Mouse (Mus musculus) heart, embryonic 13.5 days (tissue): ENCODE data around the gene Omp. TPM values are rescaled to one million over a fixed set of nuclear protein-coding genes. Genes with fewer than 3 reads are reported as not detected.

ENCODE experiments used
- ATAC-seq: fragments of 200-750 bp; cut with Nextera tagmentation; 2 replicates; pipeline ENCODE4 v1.8.0; 2017; ENCODE audit warnings: moderate TSS enrichment; ENCODE audit not compliant: insufficient number of reproducible peaks, low FRiP score, low TSS enrichment; ENCODE audit errors: extremely low read depth
- H3K27ac ChIP-seq: fragments of 300-500 bp; sonication (generic); replicated peaks from 2 replicates; pipeline ENCODE4 v1.5.1; 2015; ENCODE audit warnings: moderate library complexity, mild to moderate bottlenecking, inconsistent platforms
- H3K27me3 ChIP-seq: fragments of 300-500 bp; sonication (generic); replicated peaks from 2 replicates; pipeline ENCODE4 v1.6.1; 2015; ENCODE audit warnings: mild to moderate bottlenecking, inconsistent platforms
- H3K36me3 ChIP-seq: fragments of 300-500 bp; sonication (generic); 2 replicates; pipeline ENCODE4 v1.6.1; 2015; ENCODE audit warnings: mild to moderate bottlenecking, inconsistent platforms
- H3K4me1 ChIP-seq: fragments of 300-500 bp; sonication (generic); 2 replicates; pipeline ENCODE4 v1.6.1; 2015; ENCODE audit warnings: inconsistent platforms
- H3K4me2 ChIP-seq: fragments of 300-500 bp; sonication (generic); 2 replicates; pipeline ENCODE4 v1.6.1; 2015; ENCODE audit warnings: inconsistent platforms, mild to moderate bottlenecking, moderate library complexity
- H3K4me3 ChIP-seq: fragments of 300-500 bp; sonication (generic); 2 replicates; pipeline ENCODE4 v1.5.1; 2015; ENCODE audit warnings: moderate library complexity, mild to moderate bottlenecking, inconsistent platforms
- H3K9ac ChIP-seq: fragments of 300-500 bp; sonication (generic); 2 replicates; pipeline ENCODE4 v1.6.1; 2015; ENCODE audit warnings: inconsistent platforms, mild to moderate bottlenecking, moderate library complexity
- H3K9me3 ChIP-seq: fragments of 300-500 bp; sonication (generic); 2 replicates; pipeline ENCODE4 v1.6.1; 2016; ENCODE audit warnings: inconsistent platforms
- WGBS: fragments of 180-500 bp; shearing (Covaris S2); methylation state at CpG from one replicate; pipeline ENCODE4 v1.1.7; 2015; ENCODE audit warnings: mixed read lengths; 5-methylcytosine and 5-hydroxymethylcytosine counted together
- polyA plus RNA-seq: library from polyadenylated mRNA; unstranded; fragments of >200 nt; fragmentation: Nextera tagmentation; extraction: Ambion mirVana; gene quantifications from 2 replicates; pipeline ENCODE4 v1.2.1, GENCODE M21; 2015

Omp gene
- polyA plus RNA-seq, 1 experiment from 2014 or later, result 0.11 TPM

- no peak for ATAC-seq
- Histone ChIP-seq H3K4me1 (peaks cover 32% of the 10 kb centered on the region), H3K36me3 (no peaks in the 10 kb centered on the region), H3K4me3 (no peak overlapping the region), H3K27ac (no peak overlapping the region), H3K9ac (no peak overlapping the region), H3K9me3 (no peaks in the 10 kb centered on the region), H3K4me2 (no peak overlapping the region), H3K27me3 (no peaks in the 10 kb centered on the region)
- 66% methylated on average over 2 of the region's 2 CpGs for WGBS
These were observed 7.3 kb downstream of the Omp start for GRCm38 (mm10) chr7:98137995-98138394.

- Histone ChIP-seq H3K9ac (no peak overlapping the region), H3K9me3 (no peaks in the 10 kb centered on the region), H3K4me1 (peaks cover 32% of the 10 kb centered on the region), H3K36me3 (no peaks in the 10 kb centered on the region), H3K27me3 (no peaks in the 10 kb centered on the region), H3K4me3 (no peak overlapping the region), H3K27ac (no peak overlapping the region), H3K4me2 (no peak overlapping the region)
- 55% methylated on average over 3 of the region's 3 CpGs for WGBS
- ATAC-seq, result no peak
These were observed 7.7 kb downstream of the Omp start for GRCm38 (mm10) chr7:98137583-98137982.

- no peak overlapping the region for H3K9ac ChIP-seq
- H3K4me2 ChIP-seq, result no peak overlapping the region
- H3K27ac ChIP-seq, result no peak overlapping the region
- 0 out of 2 replicates have a peak, but pooled peaks cover 5% of the 10 kb centered on the region for H3K36me3 ChIP-seq
- H3K9me3 ChIP-seq, result no peaks in the 10 kb centered on the region
- no peak for ATAC-seq
- WGBS, result 94% methylated on average over 8 of the region's 8 CpGs
- H3K4me1 ChIP-seq, result no peaks in the 10 kb centered on the region
- no peak overlapping the region for H3K4me3 ChIP-seq
- no peaks in the 10 kb centered on the region for H3K27me3 ChIP-seq
These were observed 13.6 kb downstream of the Omp start for GRCm38 (mm10) chr7:98131751-98132150.

GRCm38 (mm10) chr7:98125473-98125872 lies 19.8 kb downstream of the Omp start:
- Histone ChIP-seq H3K4me3 (no peak overlapping the region), H3K4me1 (peaks cover 1% of the 10 kb centered on the region; the same call in 1 of the 2 replicates), H3K36me3 (peaks cover 14% of the 10 kb centered on the region; the same call in 1 of the 2 replicates), H3K9ac (no peak overlapping the region), H3K9me3 (no peaks in the 10 kb centered on the region), H3K4me2 (no peak overlapping the region), H3K27me3 (peaks cover 12% of the 10 kb centered on the region; the same call in 1 of the 2 replicates), H3K27ac (no peak overlapping the region)
- 30% methylated on average over 5 of the region's 5 CpGs for WGBS
- no peak for ATAC-seq

- H3K36me3 ChIP-seq, result peaks cover 14% of the 10 kb centered on the region; the same call in 1 of the 2 replicates
- WGBS, result 33% methylated on average over 5 of the region's 5 CpGs
- H3K27ac ChIP-seq, result no peak overlapping the region
- peaks cover 4% of the 10 kb centered on the region; the same call in 1 of the 2 replicates for H3K4me1 ChIP-seq
- H3K4me3 ChIP-seq, result no peak overlapping the region
- no peaks in the 10 kb centered on the region for H3K9me3 ChIP-seq
- ATAC-seq, result no peak
- H3K27me3 ChIP-seq, result peaks cover 12% of the 10 kb centered on the region; the same call in 1 of the 2 replicates
- H3K9ac ChIP-seq, result no peak overlapping the region
- no peak overlapping the region for H3K4me2 ChIP-seq
These were observed 20.6 kb downstream of the Omp start for GRCm38 (mm10) chr7:98124701-98125100.

- WGBS, result 64% methylated on average over 8 of the region's 8 CpGs
- Histone ChIP-seq H3K9me3 (no peaks in the 10 kb centered on the region), H3K4me1 (peaks cover 20% of the 10 kb centered on the region), H3K4me2 (no peak overlapping the region), H3K4me3 (no peak overlapping the region), H3K27ac (no peak overlapping the region), H3K36me3 (peaks cover 10% of the 10 kb centered on the region; the same call in 1 of the 2 replicates), H3K27me3 (peaks cover 12% of the 10 kb centered on the region; the same call in 1 of the 2 replicates), H3K9ac (0 out of 2 replicates have a peak overlapping the region, but pooled peaks have one; percentile 28)
- ATAC-seq, result no peak
These were observed 23.6 kb downstream of the Omp start for GRCm38 (mm10) chr7:98121673-98122072.

GRCm38 (mm10) chr7:98121241-98121640 lies 24.1 kb downstream of the Omp start:
- ATAC-seq, result no peak
- Histone ChIP-seq H3K9me3 (no peaks in the 10 kb centered on the region), H3K36me3 (peaks cover 10% of the 10 kb centered on the region; the same call in 1 of the 2 replicates), H3K9ac (0 out of 2 replicates have a peak overlapping the region, but pooled peaks have one; percentile 28), H3K4me2 (no peak overlapping the region), H3K4me3 (no peak overlapping the region), H3K27ac (no peak overlapping the region), H3K27me3 (peaks cover 12% of the 10 kb centered on the region; the same call in 1 of the 2 replicates), H3K4me1 (peaks cover 23% of the 10 kb centered on the region)
- 61% methylated on average over 3 of the region's 3 CpGs for WGBS

GRCm38 (mm10) chr7:98120325-98120724 lies 25.0 kb downstream of the Omp start:
- H3K27me3 ChIP-seq, result peaks cover 12% of the 10 kb centered on the region; the same call in 1 of the 2 replicates
- WGBS, result 16% methylated on average over 7 of the region's 7 CpGs
- H3K4me3 ChIP-seq, result peak overlapping the region; percentile 35
- no peaks in the 10 kb centered on the region for H3K9me3 ChIP-seq
- H3K4me1 ChIP-seq, result peaks cover 25% of the 10 kb centered on the region
- H3K27ac ChIP-seq, result no peak overlapping the region
- peaks cover 6% of the 10 kb centered on the region; the same call in 1 of the 2 replicates for H3K36me3 ChIP-seq
- peak overlapping the region; percentile 68 for H3K9ac ChIP-seq
- H3K4me2 ChIP-seq, result peak overlapping the region; percentile 64
- no peak for ATAC-seq

- no peak overlapping the region for H3K9ac ChIP-seq
- no peaks in the 10 kb centered on the region for H3K9me3 ChIP-seq
- ATAC-seq, result no peak
- no peak overlapping the region for H3K27ac ChIP-seq
- WGBS, result 78% methylated on average over 2 of the region's 2 CpGs
- H3K4me2 ChIP-seq, result peak overlapping the region; percentile 64
- H3K36me3 ChIP-seq, result 0 out of 2 replicates have a peak, but pooled peaks cover 2% of the 10 kb centered on the region
- H3K27me3 ChIP-seq, result peaks cover 12% of the 10 kb centered on the region; the same call in 1 of the 2 replicates
- H3K4me1 ChIP-seq, result peaks cover 25% of the 10 kb centered on the region
- no peak overlapping the region for H3K4me3 ChIP-seq
These were observed 25.4 kb downstream of the Omp start for GRCm38 (mm10) chr7:98119961-98120232.

GRCm38 (mm10) chr7:98119179-98119960 lies 25.9 kb downstream of the Omp start, which contains the start of gene Myo7a:
TSS of gene Myo7a (minus strand) at chr7:98119524.
- H3K9ac ChIP-seq, result peak within 1 kb of the TSS; percentile 68
- H3K4me3 ChIP-seq, result peak within 1 kb of the TSS; percentile 35
- WGBS, result 26% methylated on average over 9 of the region's 9 CpGs
- no peak within 1 kb of the TSS for H3K27ac ChIP-seq
- H3K4me2 ChIP-seq, result peak within 1 kb of the TSS; percentile 64
- H3K27me3 ChIP-seq, result peaks cover 12% of the 10 kb centered on the region; the same call in 1 of the 2 replicates
- H3K9me3 ChIP-seq, result no peaks in the 10 kb centered on the region
- ATAC-seq, result no peak
- no peaks in the 10 kb centered on the region for H3K36me3 ChIP-seq
- peaks cover 25% of the 10 kb centered on the region for H3K4me1 ChIP-seq

- H3K4me1 ChIP-seq, result peaks cover 25% of the 10 kb centered on the region
- WGBS, result 29% methylated on average over 11 of the region's 11 CpGs
- ATAC-seq, result no peak
- H3K27me3 ChIP-seq, result peaks cover 26% of the 10 kb centered on the region
- H3K9ac ChIP-seq, result peak overlapping the region; percentile 41; the same call in 1 of the 2 replicates
- no peak overlapping the region for H3K4me3 ChIP-seq
- no peaks in the 10 kb centered on the region for H3K36me3 ChIP-seq
- no peaks in the 10 kb centered on the region for H3K9me3 ChIP-seq
- no peak overlapping the region for H3K4me2 ChIP-seq
- H3K27ac ChIP-seq, result peak overlapping the region; percentile 20; the same call in 1 of the 2 replicates
These were observed 28.2 kb downstream of the Omp start for GRCm38 (mm10) chr7:98117012-98117660.
